ENCODE assay signal across 33 mouse cellular contexts in the genomic region with DNA sequence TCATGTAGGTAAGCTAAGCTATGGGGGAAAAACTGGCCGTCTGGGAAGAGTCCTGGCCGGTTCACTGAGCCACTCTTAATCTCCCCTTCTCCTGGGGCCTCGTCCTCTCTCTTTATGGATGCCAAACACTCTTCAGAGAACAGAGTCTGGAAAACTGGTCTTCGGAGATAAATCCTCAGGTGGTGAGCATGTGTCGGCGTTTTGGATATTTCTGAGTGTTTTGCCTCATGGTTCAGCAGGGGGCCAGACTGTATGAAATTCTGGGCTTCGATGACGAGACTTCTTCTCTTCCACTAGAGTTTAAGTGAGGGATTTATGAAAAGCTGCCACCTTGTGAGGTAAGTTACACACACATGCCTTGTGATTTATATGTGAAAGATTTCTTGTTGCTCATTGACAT. TPM values are rescaled to one million over a fixed set of nuclear protein-coding genes. Genes with fewer than 3 reads are reported as not detected.
DNase-seq lines count a peak whose midpoint lies in the region; ATAC-seq lines count a peak whose summit lies in the region.
"Had no signal": no experiment of that assay in that cellular context is flagged by ENCODE, and none has a peak within 500 bp of the region (broad histone marks: within the 10 kb centered on the region; RNA-seq: fewer than 3 reads in every experiment).

No protein-coding gene starts in this region.

- peak overlapping the region; percentile 43 for H3K27ac ChIP-seq in midbrain, embryonic 12.5 days (replicated peaks)
- no peak overlapping the region for H3K27ac ChIP-seq in midbrain, embryonic 15.5 days
- no peak overlapping the region for H3K27ac ChIP-seq in midbrain, embryonic 14.5 days (replicated peaks; ENCODE audit: low read depth, low read length)
- H3K27ac ChIP-seq: embryonic facial prominence, embryonic 15.5 days; forebrain, embryonic 12.5 days; heart, embryonic 13.5 days; hindbrain, embryonic 10.5 days; intestine, embryonic 15.5 days; limb, embryonic 15.5 days; liver, embryonic 13.5 days had no signal

- no peaks in the 10 kb centered on the region for H3K9me3 ChIP-seq in midbrain, embryonic 12.5 days
- no peaks in the 10 kb centered on the region for H3K9me3 ChIP-seq in midbrain, embryonic 15.5 days
- no peaks in the 10 kb centered on the region for H3K9me3 ChIP-seq in midbrain, embryonic 14.5 days (ENCODE audit: control insufficient read depth, low read length)
- H3K9me3 ChIP-seq: embryonic facial prominence, embryonic 15.5 days; forebrain, embryonic 12.5 days; heart, embryonic 13.5 days; hindbrain, embryonic 10.5 days; intestine, embryonic 15.5 days; limb, embryonic 15.5 days; liver, embryonic 13.5 days had no signal

- no peak overlapping the region for H3K9ac ChIP-seq in midbrain, embryonic 12.5 days (replicated peaks)
- no peak overlapping the region for H3K9ac ChIP-seq in midbrain, embryonic 15.5 days
- H3K9ac ChIP-seq in midbrain, embryonic 14.5 days (replicated peaks; ENCODE audit: low read length): no peak overlapping the region
- H3K9ac ChIP-seq: embryonic facial prominence, embryonic 15.5 days; forebrain, embryonic 12.5 days; forebrain, postnatal 0 days; heart, embryonic 13.5 days; intestine, embryonic 15.5 days; limb, embryonic 15.5 days; liver, embryonic 13.5 days had no signal

- H3K27me3 ChIP-seq in midbrain, embryonic 12.5 days: no peaks in the 10 kb centered on the region
- no peaks in the 10 kb centered on the region for H3K27me3 ChIP-seq in midbrain, embryonic 15.5 days (replicated peaks)
- H3K27me3 ChIP-seq in midbrain, embryonic 14.5 days (ENCODE audit: control insufficient read depth, insufficient read depth, low read length): no peaks in the 10 kb centered on the region
- H3K27me3 ChIP-seq: embryonic facial prominence, embryonic 15.5 days; forebrain, embryonic 12.5 days; heart, embryonic 13.5 days; intestine, embryonic 15.5 days; limb, embryonic 15.5 days; liver, embryonic 13.5 days; megakaryocyte, embryonic 14.5 days had no signal

- DNase-seq in embryo, embryonic 11 days: peak; percentile 27
- no peak for DNase-seq in embryo, embryonic 10 days (ENCODE audit: low spot score)
- DNase-seq in midbrain, embryonic 14.5 days: peak; percentile 45
- no peak for DNase-seq in gastrocnemius, postnatal 4 days (ENCODE audit: low spot score in 2 of 2)
- DNase-seq in left cerebral cortex, postnatal 14 days (ENCODE audit: low spot score in 2 of 2): no peak
- DNase-seq: adrenal gland, postnatal 10 days; cerebellum, adult 11 months; cerebellum, adult 9-11 months; forebrain, postnatal 0 days; heart, postnatal 14 days; kidney, adult 2 months; kidney, postnatal 10 days; layer of hippocampus, postnatal 36 days; liver, embryonic 13.5 days; lung, adult 18-20 months; lung, postnatal 4 days; thymus, adult 2 months; thymus, postnatal 36 days had no signal

- H3K4me3 ChIP-seq in midbrain, embryonic 12.5 days: no peak overlapping the region
- H3K4me3 ChIP-seq in midbrain, embryonic 15.5 days: no peak overlapping the region
- no peak overlapping the region for H3K4me3 ChIP-seq in midbrain, embryonic 14.5 days (replicated peaks; ENCODE audit: low read depth, low read length)
- H3K4me3 ChIP-seq: embryonic facial prominence, embryonic 15.5 days; forebrain, embryonic 12.5 days; heart, embryonic 13.5 days; hindbrain, embryonic 10.5 days; intestine, embryonic 15.5 days; limb, embryonic 15.5 days; liver, embryonic 13.5 days; megakaryocyte, embryonic 14.5 days had no signal

- H3K36me3 ChIP-seq in midbrain, embryonic 12.5 days: no peaks in the 10 kb centered on the region
- H3K36me3 ChIP-seq in midbrain, embryonic 15.5 days (replicated peaks): no peaks in the 10 kb centered on the region
- H3K36me3 ChIP-seq in midbrain, embryonic 14.5 days (ENCODE audit: control insufficient read depth, insufficient read depth, low read length): no peaks in the 10 kb centered on the region
- H3K36me3 ChIP-seq: embryonic facial prominence, embryonic 15.5 days; forebrain, embryonic 12.5 days; heart, embryonic 13.5 days; hindbrain, embryonic 10.5 days; intestine, embryonic 15.5 days; limb, embryonic 15.5 days; liver, embryonic 13.5 days had no signal

- H3K4me1 ChIP-seq in midbrain, embryonic 12.5 days: peaks cover 7% of the 10 kb centered on the region; the same call in 1 of the 2 replicates
- peaks cover 7% of the 10 kb centered on the region; the same call in 1 of the 2 replicates for H3K4me1 ChIP-seq in midbrain, embryonic 15.5 days
- peaks cover 7% of the 10 kb centered on the region; the same call in 1 of the 2 replicates for H3K4me1 ChIP-seq in midbrain, embryonic 14.5 days (ENCODE audit: control insufficient read depth, insufficient read depth, low read length)
- H3K4me1 ChIP-seq: embryonic facial prominence, embryonic 15.5 days; intestine, embryonic 15.5 days; liver, embryonic 13.5 days; megakaryocyte, embryonic 14.5 days had no signal

- 0 out of 2 replicates have a peak, but pooled peaks have one; percentile 31 for ATAC-seq in midbrain, embryonic 12.5 days (ENCODE audit: low FRiP score, low read depth)
- ATAC-seq in midbrain, embryonic 15.5 days (replicated peaks): no peak
- ATAC-seq in midbrain, embryonic 14.5 days (ENCODE audit: low FRiP score, low TSS enrichment): no peak; the same call in 1 of the 2 replicates
- ATAC-seq: forebrain, postnatal 0 days; hindbrain, embryonic 16.5 days; intestine, embryonic 15.5 days; lung, postnatal 0 days; Patski had no signal

- intact Hi-C loops in left cerebral cortex, postnatal 14 days (cut with DNase I): no loop called here

- WGBS in midbrain, embryonic 12.5 days: 24% methylated on average over 8 of the region's 8 CpGs
- WGBS in midbrain, embryonic 15.5 days: 22% methylated on average over 8 of the region's 8 CpGs
- WGBS in midbrain, embryonic 14.5 days: 19% methylated on average over 8 of the region's 8 CpGs

- H3K4me2 ChIP-seq in midbrain, embryonic 12.5 days (replicated peaks): peak overlapping the region; percentile 11; the same call in 1 of the 2 replicates
- H3K4me2 ChIP-seq in midbrain, embryonic 15.5 days: no peak overlapping the region; the same call in 1 of the 2 replicates
- 0 out of 2 replicates have a peak overlapping the region, but pooled peaks have one; percentile 17 for H3K4me2 ChIP-seq in midbrain, embryonic 14.5 days (ENCODE audit: low read length)
- H3K4me2 ChIP-seq: embryonic facial prominence, embryonic 15.5 days; forebrain, embryonic 12.5 days; heart, embryonic 13.5 days; intestine, embryonic 15.5 days; limb, embryonic 15.5 days; liver, embryonic 13.5 days had no signal

RNA-seq across cellular contexts. Expression of a gene that starts 51.8 kb away (rescaled TPM):
- polyA plus RNA-seq in midbrain, embryonic 12.5 days (2016; fragmentation: Nextera tagmentation; extraction: Ambion mirVana): 63.9 and 75.9 TPM in 2 replicates
- 41.6 and 49.6 TPM in 2 replicates for polyA plus RNA-seq in midbrain, embryonic 15.5 days (2015; fragmentation: Nextera tagmentation; extraction: Ambion mirVana)
- polyA plus RNA-seq in midbrain, embryonic 14.5 days (2014; fragmentation: Nextera tagmentation; extraction: Ambion mirVana): 45.2 and 61.6 TPM in 2 replicates
- total RNA-seq in gastrocnemius, postnatal 4 days (2021): 10 to 100 TPM; 32.8 to 36.5 TPM
- total RNA-seq in left cerebral cortex, postnatal 14 days (2021): 100 to 1,000 TPM in 1 of 2 experiments, 10 to 100 TPM in 1; 80.8 to 102 TPM
- total RNA-seq: common myeloid progenitor, adult 5-6 weeks; MEL; neutrophil, adult 5-6 weeks had no signal

Comparison
In these comparisons a context has a peak if more than half of its experiments do, and no peak if none do; other contexts are left out.
1. DNase-seq: peak in embryo, embryonic 11 days (single experiment) and midbrain, embryonic 14.5 days (single experiment); none in embryo, embryonic 10 days (single experiment), gastrocnemius, postnatal 4 days (0 of 2) and left cerebral cortex, postnatal 14 days (0 of 2).